Mouse (Mus musculus) olfactory bulb, adult 2 months (tissue): ENCODE measurements around the gene Fip1l1.
A peak's percentile ranks its signal among the peaks of the same experiment; 100 is the strongest.

Experiments
- CTCF ChIP-seq: fragments of 200-500 bp; IDR thresholded peaks from 2 replicates; pipeline ENCODE4 v1.5.1; 2012; ENCODE audit warnings: low read depth, mild to moderate bottlenecking, low read length, moderate library complexity; ENCODE audit not compliant: insufficient read depth
- POLR2A ChIP-seq: fragments of 200-500 bp; IDR thresholded peaks from 2 replicates; pipeline ENCODE4 v1.6.1; 2012; ENCODE audit warnings: mild to moderate bottlenecking, low read depth, low read length, moderate library complexity; ENCODE audit not compliant: insufficient read depth

DNA sequence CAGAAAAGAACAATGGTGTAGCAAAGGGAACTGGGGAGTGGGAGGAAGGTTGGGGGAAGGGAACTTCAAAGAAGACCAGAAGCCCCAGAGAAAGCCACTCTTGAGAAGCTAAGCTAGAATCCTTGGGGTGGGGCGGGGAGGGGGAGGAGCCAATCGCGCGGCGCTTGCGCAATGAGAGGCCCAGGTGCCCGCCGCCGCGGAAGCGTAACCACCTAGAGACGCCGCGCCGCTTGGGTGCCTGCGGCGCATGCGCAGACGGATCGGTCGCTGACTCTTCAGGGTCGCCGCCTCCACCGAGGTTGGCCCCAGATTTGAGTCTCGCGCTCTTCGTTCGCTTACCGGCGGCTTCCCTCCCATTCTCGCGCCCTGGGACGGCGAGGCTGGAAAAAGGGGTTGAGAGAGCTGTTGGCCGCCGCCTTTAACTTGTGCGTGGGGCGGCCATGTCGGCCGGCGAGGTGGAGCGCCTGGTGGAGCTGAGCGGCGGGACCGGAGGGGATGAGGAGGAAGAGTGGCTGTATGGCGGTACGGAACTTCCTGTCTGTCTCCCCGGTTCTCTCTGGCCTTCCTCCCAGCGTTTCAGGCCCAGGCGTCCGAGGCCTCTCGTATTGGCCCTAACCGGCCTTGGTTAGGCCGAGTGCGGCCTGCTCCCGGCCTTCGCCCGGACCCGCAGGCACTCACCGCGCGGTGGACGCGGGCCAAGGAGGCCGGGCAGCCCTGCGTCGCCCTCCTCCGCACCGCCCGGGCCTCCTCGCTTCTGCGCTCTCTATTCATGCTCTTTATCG is at the start of gene Fip1l1:
- 0 out of 2 replicates have a peak, but pooled peaks have one; percentile 21 for TF ChIP-seq CTCF
- TF ChIP-seq POLR2A: peak; percentile 74; the same call in 1 of the 2 replicates
